Mouse (Mus musculus): ENCODE results near the gene Pglyrp1.

DNA sequence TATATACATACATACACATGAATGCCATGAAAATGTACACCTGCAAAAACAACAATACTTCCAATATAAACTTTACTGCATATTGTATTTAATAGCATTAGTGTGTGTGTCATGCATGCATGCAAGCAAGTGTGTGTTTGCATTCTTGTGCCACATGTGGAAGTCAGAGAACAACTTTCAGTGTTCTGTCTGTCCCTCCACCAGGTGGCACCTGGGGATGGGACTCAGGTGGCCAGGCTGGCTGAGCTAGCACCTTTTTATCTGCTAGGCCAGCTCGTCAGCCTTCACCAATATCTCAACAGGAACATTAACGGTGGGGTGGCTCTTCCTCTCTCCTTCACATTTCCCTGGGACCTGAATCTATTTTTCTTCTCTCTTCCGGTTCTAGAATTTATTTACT is 31.4 kb downstream of the Pglyrp1 start:
- TF ChIP-seq CTCF (IDR thresholded peaks at IDR 0.05; ENCODE audit: control insufficient read depth, insufficient read depth, low read length) (no peak), POLR2A (IDR thresholded peaks at IDR 0.05; ENCODE audit: borderline replicate concordance, control insufficient read depth, low read depth, low read length) (no peak)

All from bone marrow, adult 2 months (tissue).